Mouse (Mus musculus) gastrocnemius, adult 2 months (tissue): ENCODE data around the gene Ctr9. TPM values are rescaled to one million over a fixed set of nuclear protein-coding genes. Genes with fewer than 3 reads are reported as not detected.
A peak's percentile ranks its signal among the peaks of the same experiment; 100 is the strongest.

Experiments used
- DNase-seq: peaks from one replicate; pipeline ENCODE4 v3.0.0; 2022
- H3K27ac ChIP-seq: fragments of 200-600 bp; 2 replicates; pipeline ENCODE4 v1.8.1; 2022; ENCODE audit warnings: mild to moderate bottlenecking
- H3K4me3 ChIP-seq: fragments of 200-600 bp; 2 replicates; pipeline ENCODE4 v1.8.1; 2022; ENCODE audit warnings: mild to moderate bottlenecking, moderate library complexity
- CTCF ChIP-seq: fragments of 200-600 bp; IDR thresholded peaks from 2 replicates; pipeline ENCODE4 v1.8.1; 2022; ENCODE audit warnings: antibody characterized with exemption, mild to moderate bottlenecking, moderate library complexity
- intact Hi-C: fragments of 180-260 bp; cut with DNase I; formaldehyde crosslinking; loops from one replicate; pipeline ENCODE4 v1.15.1; 2025
- long read RNA-seq, 2 experiments: library from polyadenylated mRNA; stranded (forward); transcript quantifications; one replicate each; pipeline ENCODE4 v2.0.0; 2021
- total RNA-seq, 2 experiments: library from RNA; stranded (reverse); gene quantifications; 2 replicates each; pipeline ENCODE4 v1.2.3; 2021

Gene Ctr9
- total RNA-seq: 10 to 100 TPM; 16.1 to 16.4 TPM
- long read RNA-seq, experiment 1, full-length matches to known transcripts: 12 of 16 reads
- long read RNA-seq, experiment 1, partial matches to known transcripts: 3 of 16 reads
- long read RNA-seq, experiment 1, other reads (novel, unspliced or antisense): 1 of 16 reads
- long read RNA-seq, experiment 2, full-length matches to known transcripts: 16 of 18 reads
- long read RNA-seq, experiment 2, partial matches to known transcripts: 2 of 18 reads
- long read RNA-seq, experiment 2, other reads (novel, unspliced or antisense): 0 of 18 reads

- no peak for TF ChIP-seq CTCF
- DNase-seq: peak; percentile 95
- peak within 1 kb of the TSS; percentile 92 for H3K4me3 ChIP-seq
- peak within 1 kb of the TSS; percentile 97 for H3K27ac ChIP-seq
- intact Hi-C loops: no loop called here
Observed at GRCm38 (mm10) chr7:111028281-111029045, at the start of gene Ctr9. TSS of gene Ctr9 (plus strand) at chr7:111028951.

- DNase-seq: peak; percentile 30
- intact Hi-C loops: no loop called here
- TF ChIP-seq CTCF: no peak
- peak overlapping the region; percentile 56 for H3K4me3 ChIP-seq
- H3K27ac ChIP-seq: peak overlapping the region; percentile 74
Observed at GRCm38 (mm10) chr7:110981036-110981435, 47.7 kb upstream of the Ctr9 start.

DNA sequence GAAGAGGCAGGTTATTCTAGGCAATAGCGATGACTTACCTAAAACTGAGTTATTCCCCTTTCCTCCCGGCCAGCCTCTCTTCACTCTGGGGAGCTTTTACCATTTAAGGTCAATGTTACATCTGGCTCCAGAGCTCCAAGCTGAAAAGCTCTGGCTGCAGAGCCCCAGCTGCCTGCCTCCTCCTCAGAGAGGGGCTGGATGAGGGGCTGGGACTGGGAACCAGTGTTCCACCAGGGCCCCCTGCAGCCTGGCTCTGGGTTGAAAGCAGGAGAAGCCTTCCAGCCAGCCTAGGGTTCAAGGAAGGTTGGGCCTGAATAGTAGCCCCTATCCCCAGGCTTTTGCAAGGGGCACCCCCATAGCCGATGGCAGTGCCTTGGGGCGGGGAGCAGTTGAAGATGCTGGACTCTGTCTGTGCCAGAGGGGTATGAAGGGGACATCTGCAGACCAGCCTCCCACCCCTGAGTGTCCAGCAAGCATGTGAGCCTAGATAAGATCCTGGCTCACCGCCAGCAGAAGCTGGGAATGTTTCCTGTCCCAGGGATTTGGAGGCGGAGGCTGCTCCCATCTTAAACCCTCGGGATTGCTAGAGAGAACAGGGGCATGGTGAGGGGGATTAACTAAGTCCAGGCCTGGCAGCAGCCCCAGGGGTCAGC, 46.6 kb upstream of the Ctr9 start, which contains the start of gene Mrvi1:
Gene Mrvi1, minus strand, starts transcription at position 409 of the 653 bp plus-strand sequence.
- peak within 1 kb of the TSS; percentile 61 for H3K4me3 ChIP-seq
- peak within 1 kb of the TSS; percentile 78 for H3K27ac ChIP-seq
- TF ChIP-seq CTCF: no peak
- intact Hi-C loops: loop anchor here (1.0 kb wide), 1 partner anchor 33 kb away; no protein-coding TSS in a partner anchor
- DNase-seq: peak; percentile 61

- peak overlapping the region; percentile 78 for H3K27ac ChIP-seq
- H3K4me3 ChIP-seq: peak overlapping the region; percentile 61
- peak; percentile 79 for TF ChIP-seq CTCF
- peak; percentile 69 for DNase-seq
- intact Hi-C loops: loop anchor here (1.0 kb wide), 1 partner anchor 33 kb away; no protein-coding TSS in a partner anchor
Observed at GRCm38 (mm10) chr7:110982764-110983163, 46.0 kb upstream of the Ctr9 start.

GRCm38 (mm10) chr7:110983621-110984020, 45.1 kb upstream of the Ctr9 start:
- DNase-seq: no peak
- Histone ChIP-seq H3K27ac (peak overlapping the region; percentile 78; the same call in 1 of the 2 replicates), H3K4me3 (no peak overlapping the region)
- no peak for TF ChIP-seq CTCF
- intact Hi-C loops: no loop called here

DNA sequence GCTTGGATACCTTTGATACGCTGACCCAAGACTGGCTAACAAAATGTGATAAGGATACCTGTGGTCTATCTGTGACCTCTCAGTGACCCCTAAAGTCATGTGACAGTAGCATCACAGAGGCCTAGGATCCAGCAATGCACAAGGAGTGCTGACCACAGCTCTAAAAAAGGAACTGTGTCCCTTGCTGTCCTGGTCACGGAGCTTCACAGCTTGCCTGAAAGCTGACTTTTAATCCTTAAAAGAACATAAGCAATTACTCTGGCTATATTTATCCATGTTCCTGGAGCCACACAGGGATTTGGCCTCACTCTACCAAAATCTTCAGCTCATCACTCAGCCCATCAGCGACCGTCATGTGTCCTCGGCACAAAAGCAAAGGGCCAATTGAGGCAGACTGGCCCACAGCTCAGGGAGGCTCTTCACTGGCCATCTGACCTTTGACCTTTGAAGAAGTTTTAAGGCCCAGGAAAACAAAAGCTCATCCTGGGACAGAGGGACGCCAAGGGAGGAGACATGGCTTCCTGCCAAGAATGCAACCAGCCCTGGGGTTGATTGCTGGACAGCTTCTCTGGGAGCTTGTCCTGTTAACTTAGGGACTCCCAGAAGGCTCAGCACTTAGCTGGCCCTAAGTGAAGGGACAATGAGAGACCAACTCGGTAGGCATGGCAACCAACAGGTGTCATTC, 43.0 kb upstream of the Ctr9 start:
- Histone ChIP-seq H3K4me3 (no peak overlapping the region), H3K27ac (no peak overlapping the region; the same call in 1 of the 2 replicates)
- no peak for TF ChIP-seq CTCF
- DNase-seq: peak; percentile 27
- intact Hi-C loops: no loop called here

DNA sequence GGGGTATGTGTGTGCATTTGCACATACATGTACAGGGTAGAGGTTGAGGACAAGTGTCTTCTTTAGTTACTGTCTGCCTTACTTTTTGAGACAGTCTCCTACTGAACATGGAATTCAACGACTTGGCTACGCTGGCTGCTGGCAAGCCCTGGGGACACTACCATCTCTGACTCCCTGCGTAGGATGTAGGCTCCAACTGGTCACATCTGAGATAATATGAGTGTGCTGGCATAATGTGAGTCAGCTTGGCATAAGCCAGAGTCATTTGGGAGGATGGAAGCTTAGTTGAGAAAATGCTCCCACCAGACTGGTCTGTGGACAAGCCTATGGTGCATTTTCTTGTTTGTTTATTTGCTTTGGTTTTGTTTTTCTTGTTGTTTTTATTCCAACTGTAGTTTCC, 40.7 kb upstream of the Ctr9 start:
- TF ChIP-seq CTCF: no peak
- H3K4me3 ChIP-seq: no peak overlapping the region
- H3K27ac ChIP-seq: no peak overlapping the region
- DNase-seq: no peak
- intact Hi-C loops: no loop called here

DNA sequence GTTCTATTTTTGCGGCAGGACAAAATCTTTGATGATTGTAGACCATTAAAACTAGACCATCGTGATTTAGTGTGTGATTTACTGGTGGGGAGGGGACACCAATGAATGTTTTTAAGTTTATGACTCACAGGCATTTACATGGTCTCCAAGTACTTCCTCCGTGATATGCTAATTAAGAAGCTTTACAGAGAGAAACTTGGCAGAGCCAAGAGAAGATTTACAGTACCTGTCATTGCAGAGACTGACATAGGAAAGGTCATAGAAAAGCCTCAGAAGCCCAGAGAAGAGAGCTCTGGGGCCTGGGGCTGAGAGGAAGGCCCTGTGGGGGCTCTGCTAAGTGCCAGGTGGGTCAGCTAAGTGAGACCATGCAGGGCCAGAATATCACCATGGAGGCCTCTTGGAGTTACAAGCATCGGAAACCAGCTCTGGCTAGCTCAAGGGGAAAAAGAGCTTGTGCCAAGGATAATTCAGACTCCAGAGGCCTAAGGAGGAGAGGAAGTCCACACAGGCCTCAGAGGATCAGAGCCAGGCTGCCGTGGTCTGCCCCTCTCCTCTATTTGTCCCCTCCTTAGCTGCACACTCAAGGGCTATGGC, 39.4 kb upstream of the Ctr9 start:
- no peak for TF ChIP-seq CTCF
- Histone ChIP-seq H3K4me3 (no peak overlapping the region), H3K27ac (peak overlapping the region; percentile 85)
- intact Hi-C loops: no loop called here
- no peak for DNase-seq

DNA sequence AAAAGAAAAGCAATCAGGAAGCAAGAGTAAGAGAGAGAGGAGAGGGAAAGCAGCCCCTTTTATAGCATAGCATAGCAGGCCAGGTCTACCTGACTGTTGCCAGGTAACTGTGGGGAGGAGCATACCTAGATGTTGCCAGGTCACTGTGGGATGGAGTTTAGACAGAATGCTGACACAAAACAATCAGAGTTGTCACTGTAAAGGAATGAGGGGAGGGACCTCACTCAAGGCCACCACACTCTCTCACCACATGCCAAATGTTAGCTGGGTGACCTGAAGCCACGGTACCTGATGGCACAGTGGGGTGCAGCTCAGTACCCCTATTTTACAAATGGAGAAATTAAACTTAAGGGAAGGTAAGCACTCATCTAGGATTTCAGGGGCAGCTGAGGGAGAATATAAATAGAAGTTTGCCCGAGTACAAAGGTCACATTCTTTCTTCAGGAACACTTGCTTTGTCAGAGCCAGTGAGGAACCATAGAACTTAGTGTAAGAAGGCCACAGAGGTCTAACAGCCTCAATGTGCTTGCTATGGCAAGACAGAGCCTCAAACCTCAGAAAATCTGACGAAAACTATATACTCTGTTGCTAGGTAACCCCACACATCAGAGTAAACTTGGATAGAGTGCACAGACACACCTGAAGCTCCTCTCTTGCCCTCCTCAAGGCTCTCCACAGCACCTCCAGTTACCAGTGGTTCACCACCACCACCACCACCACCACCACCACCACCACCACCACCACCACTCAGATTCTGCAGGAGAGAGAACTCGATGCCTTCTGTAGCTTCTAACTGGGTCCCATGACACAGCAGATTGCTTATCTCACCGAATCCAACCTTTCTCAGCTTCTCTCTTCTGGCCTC, 38.2 kb upstream of the Ctr9 start:
- no peak for DNase-seq
- intact Hi-C loops: no loop called here
- H3K4me3 ChIP-seq: no peak overlapping the region
- no peak for TF ChIP-seq CTCF
- peak overlapping the region; percentile 85 for H3K27ac ChIP-seq

DNA sequence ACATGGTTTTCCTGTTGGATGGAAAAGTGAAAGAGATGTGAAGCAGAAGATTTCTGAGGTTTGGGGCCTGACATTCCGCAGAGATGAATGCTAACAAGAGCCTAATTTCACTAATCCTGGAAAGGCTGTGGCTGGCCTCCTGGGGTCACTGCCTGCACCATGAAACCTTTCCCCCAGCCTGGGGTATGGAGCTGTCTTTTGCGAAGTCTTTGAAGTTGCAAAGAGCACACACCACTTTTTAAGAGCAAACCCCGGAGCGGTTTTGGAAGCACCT, 37.6 kb upstream of the Ctr9 start:
- H3K27ac ChIP-seq: peak overlapping the region; percentile 85
- intact Hi-C loops: no loop called here
- no peak for DNase-seq
- TF ChIP-seq CTCF: no peak
- no peak overlapping the region for H3K4me3 ChIP-seq

DNA sequence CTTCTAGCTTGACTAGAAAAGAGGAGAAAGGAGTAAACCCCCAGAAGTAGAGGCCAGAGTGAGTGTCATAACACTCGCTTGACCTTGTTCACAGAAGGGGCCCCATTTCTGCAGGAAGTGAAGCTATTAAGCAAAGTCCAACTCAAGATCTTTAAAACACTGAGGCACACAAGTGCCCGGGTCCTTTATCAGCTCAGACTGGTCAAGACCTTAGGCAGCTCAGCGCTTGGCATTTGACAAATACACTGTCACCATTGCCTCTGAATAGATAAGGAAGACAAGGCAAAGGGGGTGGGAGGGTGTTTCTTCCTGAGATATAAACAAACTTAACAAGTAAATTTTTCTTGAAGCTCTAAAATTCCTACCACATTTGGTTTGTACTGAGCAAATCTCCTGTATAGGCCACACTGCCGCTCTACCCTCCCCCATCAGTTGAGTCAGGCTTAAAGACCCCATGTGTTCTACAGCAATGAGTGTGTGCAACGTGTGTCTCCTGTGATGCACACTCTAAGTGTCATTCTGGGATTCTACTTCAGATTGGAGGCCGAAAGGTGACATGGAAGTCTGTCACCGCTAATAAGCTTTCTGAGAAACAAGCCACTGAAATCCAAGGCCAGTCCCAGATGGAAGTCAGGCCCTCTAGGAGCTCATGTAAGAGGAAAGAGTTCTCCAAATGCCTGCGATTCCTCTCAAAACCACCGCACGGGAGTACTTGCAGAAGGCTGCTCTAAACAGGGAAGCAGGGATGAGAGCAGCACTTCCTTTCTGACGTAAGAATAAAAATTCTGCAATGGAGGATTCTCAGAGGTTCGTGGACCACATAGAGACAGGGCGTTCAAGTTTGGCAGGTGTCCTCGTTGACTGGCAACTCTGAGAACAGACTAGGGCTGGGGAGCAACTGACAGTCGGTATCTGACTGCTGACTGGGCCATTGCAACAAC, 29.6 kb upstream of the Ctr9 start:
- Histone ChIP-seq H3K27ac (no peak overlapping the region), H3K4me3 (no peak overlapping the region)
- intact Hi-C loops: no loop called here
- TF ChIP-seq CTCF: no peak
- no peak for DNase-seq
